Mouse (Mus musculus) cortical plate, adult 2 months (tissue): ENCODE results near the gene Rnase11.

Experiments used
- CTCF ChIP-seq: fragments of 200-500 bp; IDR thresholded peaks from 2 replicates; pipeline ENCODE4 v1.5.1; 2011; ENCODE audit warnings: mild to moderate bottlenecking, control low read depth, low read length; ENCODE audit not compliant: insufficient read depth; ENCODE audit errors: extremely low read depth
- POLR2A ChIP-seq: fragments of 200-500 bp; IDR thresholded peaks from 2 replicates; pipeline ENCODE4 v1.6.1; 2011; ENCODE audit warnings: mild to moderate bottlenecking, low read length, control low read depth; ENCODE audit not compliant: insufficient read depth; ENCODE audit errors: extremely low read depth

DNA sequence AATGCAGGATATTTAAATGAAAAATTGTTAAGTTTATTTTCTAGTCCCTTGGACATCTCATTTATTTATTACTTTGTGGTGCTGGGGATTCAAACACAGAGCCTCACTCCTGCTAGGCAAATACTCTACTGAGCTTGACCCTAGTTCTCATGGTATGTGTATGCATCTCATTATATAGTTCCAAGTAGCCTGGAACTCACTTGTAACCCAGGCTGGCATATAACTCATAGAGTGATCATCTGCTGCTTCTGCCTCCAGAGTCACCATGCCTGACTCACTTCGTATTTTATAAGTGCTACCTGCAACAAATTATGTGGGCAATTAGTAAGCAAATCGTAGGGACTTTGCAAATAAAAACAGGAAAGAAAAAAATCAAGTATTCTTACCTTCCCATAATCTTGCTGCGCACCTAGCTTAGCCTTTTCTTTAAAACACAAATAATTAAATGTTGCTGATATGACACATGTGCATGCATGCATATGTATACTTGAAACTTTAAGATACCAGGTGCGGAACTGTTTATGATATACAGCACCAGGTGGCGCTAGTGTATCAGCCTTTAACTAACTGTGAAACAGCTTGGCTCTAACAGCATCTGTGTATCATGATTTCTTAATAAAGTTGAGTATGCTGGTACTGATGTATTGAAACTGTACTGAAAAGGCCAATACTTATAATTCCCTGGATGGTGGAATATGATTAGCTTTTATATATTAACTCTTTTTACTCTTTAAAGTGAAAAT lies 23.4 kb downstream of the Rnase11 start:
- TF ChIP-seq POLR2A (no peak), CTCF (peak; percentile 56)
